Mouse (Mus musculus) layer of hippocampus, postnatal 25 days (tissue): ENCODE measurements around the gene Ehd1. TPM values are rescaled to one million over a fixed set of nuclear protein-coding genes. Genes with fewer than 3 reads are reported as not detected.

ENCODE experiments used
- DNase-seq, 2 experiments: peaks; one replicate each; pipeline ENCODE4 v3.0.0; 2022; ENCODE audit warnings: mixed read lengths in 2 of 2, low spot score in 1 of 2; ENCODE audit errors: extremely low spot score in 1 of 2
- total RNA-seq, 2 experiments: library from RNA; stranded (reverse); gene quantifications; 2 replicates each; pipeline ENCODE4 v1.2.3; 2021

Ehd1 gene
- total RNA-seq, 2 experiments from 2014 or later, result 84.9 to 88.6 TPM

- DNase-seq, result no peak
These were observed 45.5 kb downstream of the Ehd1 start for GRCm38 (mm10) chr19:6321786-6322621.

DNA sequence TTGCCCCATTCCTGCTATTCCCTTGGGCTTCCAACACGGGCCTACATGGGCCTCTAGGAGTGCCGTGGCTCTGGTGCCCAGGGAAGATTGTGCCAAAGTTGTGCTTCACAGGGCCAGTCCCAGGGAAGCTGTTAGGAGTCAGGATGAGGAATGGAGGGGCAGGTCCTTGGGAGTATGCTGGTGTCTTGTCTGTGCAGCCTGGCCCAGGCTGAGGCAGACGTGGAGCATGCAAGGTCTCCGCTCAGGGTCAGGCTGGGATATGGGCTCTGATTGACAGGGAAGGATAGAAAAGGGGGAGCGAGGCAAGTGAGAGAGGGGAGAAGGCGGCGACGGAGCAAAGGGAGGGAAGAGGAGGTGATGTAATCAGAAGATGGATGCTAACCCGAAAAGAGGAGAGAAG, 48.2 kb downstream of the Ehd1 start:
- DNase-seq, result no peak

- no peak for DNase-seq
These were observed 54.7 kb downstream of the Ehd1 start for GRCm38 (mm10) chr19:6331178-6331577.

- DNase-seq, result peak in 1 of 2 experiments; percentile 66
These were observed 55.4 kb downstream of the Ehd1 start for GRCm38 (mm10) chr19:6331719-6332516.

DNA sequence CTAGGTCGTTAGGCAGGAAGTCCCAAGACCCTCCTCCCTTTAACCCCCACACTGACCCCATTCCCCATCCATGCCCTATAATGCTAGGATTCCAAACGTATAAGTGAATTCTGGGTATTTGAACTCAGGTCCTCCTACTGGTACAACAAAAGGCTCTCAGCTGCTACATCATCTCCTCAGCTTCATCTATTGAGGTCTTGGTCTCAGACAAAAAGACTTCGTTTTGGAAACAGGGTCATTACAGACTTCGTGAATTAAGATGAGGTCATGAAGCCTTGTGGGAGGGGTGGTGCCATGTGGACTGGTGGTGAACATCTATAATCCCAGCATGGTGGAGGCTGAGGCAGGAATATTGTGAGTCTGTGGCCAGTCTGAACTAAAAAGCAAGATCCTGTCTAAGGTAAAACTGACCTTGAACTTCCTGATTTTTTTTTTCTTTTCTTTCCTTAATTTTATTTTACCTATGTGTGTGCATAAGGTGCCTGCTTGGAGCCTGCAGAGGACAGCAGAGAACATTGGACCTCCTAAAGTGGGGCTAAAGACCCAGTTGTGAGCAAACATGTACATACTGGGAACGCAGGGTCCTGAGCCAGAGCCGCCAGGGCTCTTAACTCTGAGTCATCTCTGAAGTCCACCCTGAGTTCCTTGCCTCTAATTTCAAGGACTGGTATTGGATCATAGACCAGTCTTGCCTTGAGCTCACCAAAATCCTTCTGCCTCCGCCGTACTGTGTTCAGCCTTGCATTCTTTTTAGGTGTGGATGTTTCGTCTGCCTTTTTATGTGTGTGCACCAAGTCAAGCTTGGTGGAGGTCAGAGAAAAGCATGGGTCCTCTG, 57.5 kb downstream of the Ehd1 start:
- no peak for DNase-seq

DNA sequence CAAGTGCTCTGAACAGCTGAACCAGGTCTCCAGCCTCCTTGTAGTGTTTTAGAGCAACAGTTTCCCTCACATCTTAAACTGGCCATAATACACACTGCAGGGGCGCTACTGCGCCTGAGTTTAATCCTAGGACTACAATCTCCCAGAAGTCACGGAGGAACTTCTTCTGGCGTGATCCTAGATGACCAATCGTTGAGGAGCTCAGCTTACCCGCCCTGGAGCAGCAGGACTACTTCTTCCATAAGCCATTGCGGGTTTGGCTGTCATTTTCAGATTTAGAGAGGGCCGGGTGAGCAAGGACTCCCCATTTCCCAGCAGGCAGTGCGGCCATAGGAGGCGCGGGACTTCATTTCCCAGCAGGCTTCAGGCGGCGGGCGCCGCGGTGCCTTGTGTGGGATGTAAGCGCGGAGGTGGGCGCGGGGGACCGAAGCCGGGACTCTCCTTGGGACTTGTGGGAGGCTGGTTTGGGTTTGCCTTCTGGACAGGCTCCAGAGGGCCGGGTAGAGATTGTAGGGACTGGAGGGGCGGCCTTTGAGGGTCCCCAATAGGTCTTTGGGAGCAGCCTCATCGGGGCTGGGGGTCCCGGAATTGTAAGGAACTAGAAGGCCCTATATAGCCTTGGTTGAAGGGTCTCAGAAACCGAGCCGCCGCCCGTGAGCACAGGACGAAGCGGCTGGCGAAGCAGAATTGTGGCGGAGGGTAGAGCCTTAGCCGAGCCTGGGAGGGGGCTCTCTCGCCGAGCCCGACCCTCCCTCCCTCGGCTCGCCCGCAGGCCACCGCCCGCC, 58.3 kb downstream of the Ehd1 start, which contains the start of gene Men1:
Gene Men1, plus strand, starts transcription at position 307 of the 785 bp plus-strand sequence.
- DNase-seq, result peak; percentile 86 to 87

DNA sequence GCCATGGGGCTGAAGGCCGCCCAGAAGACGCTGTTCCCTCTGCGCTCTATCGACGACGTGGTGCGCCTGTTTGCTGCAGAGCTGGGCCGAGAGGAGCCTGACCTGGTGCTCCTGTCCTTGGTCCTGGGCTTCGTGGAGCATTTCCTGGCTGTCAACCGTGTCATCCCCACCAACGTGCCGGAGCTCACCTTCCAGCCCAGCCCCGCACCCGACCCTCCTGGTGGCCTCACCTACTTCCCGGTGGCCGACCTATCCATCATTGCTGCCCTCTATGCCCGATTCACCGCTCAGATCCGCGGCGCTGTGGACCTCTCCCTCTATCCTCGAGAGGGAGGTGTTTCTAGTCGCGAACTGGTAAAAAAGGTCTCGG, 58.9 kb downstream of the Ehd1 start:
- no peak for DNase-seq

GRCm38 (mm10) chr19:6336920-6337319, 60.4 kb downstream of the Ehd1 start:
- no peak for DNase-seq

- no peak for DNase-seq
These were observed 61.6 kb downstream of the Ehd1 start for GRCm38 (mm10) chr19:6338171-6338570.

DNA sequence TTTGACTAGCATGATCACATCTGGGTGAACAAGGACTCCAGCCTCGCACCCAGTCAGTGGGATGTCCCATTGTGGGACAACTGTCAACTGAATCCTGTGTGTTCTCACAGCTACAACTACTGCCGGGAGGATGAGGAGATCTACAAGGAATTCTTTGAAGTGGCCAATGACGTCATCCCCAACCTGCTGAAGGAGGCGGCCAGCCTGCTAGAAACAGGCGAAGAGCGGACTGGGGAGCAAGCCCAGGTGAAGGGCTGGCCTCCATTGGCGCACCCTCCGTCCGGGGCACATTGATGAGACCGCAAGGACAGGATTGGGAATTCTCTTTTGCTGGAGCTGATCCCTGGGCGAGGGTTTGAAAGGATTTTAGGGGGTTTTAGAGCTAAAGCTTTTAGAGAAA, 62.2 kb downstream of the Ehd1 start:
- no peak for DNase-seq

- DNase-seq, result no peak
These were observed 62.7 kb downstream of the Ehd1 start for GRCm38 (mm10) chr19:6339191-6339590.

DNA sequence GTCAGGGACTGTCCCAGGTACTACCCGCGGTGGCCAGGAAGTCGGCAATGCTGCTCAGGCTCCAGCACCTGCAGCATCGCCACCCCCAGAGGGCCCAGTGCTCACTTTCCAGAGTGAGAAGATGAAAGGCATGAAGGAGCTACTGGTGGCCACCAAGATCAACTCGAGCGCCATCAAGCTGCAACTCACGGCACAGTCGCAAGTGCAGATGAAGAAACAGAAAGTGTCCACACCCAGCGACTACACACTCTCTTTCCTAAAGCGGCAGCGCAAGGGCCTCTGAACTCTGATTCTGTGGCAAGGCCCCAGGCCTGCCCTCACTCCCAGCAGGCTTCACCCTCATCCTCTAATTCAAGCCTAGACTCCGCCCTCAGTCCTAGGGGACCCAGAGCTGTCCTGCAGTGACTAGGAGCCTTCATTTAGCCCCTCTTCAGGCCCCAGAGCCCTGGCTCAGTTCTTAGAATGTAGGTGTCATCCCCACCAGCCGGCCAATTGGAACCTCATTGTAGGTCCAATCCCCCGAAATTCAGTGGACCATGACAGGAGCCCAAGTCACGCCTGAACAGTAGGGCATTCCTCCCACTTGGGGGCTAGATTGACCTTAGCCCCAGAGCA, 63.5 kb downstream of the Ehd1 start:
- DNase-seq, result no peak

GRCm38 (mm10) chr19:6340524-6341452, 64.3 kb downstream of the Ehd1 start, which contains the start of gene Map4k2:
Gene Map4k2 (plus strand): TSS chr19:6341135.
- DNase-seq, result peak; percentile 64 to 65

- DNase-seq, result no peak
These were observed 65.0 kb downstream of the Ehd1 start for GRCm38 (mm10) chr19:6341453-6342077.

DNA sequence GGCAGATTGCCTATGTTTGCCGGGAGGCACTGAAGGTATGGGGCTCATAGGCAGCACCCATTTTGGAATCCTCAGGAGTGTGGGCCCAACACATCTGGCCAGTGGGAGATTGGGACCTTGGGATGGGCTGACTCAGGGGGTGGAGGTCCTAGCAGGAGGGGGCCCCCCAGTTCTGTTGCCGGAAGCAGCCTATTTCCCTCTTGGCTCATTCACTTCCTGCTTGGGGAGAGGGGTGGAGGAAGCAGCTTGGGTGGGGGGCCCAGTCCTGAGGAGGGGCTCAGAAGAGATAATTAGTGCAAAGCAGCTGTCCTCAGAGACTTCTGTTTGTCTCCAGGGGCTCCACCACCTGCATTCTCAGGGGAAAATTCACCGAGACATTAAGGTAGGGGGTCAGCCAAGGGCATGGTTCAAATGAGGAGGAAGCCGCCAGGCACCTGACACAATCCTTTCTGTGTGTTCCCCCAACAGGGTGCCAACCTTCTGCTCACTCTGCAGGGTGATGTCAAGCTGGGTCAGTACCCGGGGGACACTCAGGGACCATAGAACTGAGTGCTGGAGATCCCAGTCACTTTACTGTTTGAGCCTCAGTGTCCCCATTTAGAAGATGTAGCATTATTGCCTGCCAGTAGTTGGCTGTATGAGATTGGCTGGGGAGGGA, 65.9 kb downstream of the Ehd1 start:
- no peak for DNase-seq

DNA sequence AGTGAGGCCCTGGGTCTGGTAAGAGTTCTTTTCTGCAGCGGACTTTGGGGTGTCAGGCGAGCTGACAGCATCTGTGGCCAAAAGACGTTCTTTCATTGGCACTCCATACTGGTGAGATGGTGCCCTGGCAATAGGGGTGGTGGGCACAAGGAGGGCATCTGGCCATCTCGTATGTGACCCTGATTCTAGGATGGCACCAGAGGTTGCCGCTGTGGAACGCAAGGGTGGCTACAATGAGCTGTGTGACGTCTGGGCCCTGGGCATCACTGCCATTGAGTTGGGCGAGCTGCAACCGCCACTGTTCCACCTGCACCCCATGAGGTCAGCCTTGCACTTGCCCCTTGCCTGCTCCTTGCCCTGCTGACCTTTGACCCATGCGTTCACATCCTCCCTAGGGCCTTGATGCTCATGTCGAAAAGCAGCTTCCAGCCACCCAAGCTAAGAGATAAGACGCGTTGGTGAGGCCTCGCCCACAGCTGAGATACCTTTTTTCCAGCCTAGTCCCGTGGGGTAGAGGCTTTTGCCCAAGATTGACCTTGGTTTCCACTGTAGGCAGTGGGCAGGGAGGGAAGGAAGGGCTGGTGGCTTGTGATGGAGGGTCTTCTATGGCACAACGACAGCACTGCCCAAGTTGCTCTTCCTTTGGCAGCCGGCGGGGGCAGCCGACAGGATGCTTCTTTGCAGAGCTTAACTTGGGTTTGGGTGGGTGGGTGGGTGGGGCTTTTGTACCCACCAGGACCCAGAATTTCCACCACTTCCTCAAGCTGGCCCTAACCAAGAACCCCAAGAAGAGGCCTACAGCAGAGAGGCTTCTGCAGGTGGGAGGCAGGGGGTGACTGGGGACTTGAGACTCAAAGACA, 66.8 kb downstream of the Ehd1 start:
- no peak for DNase-seq
